In genomic region chr5:27842671-27843320, GRCm38 (mm10) we compare ENCODE assay signal across 10 mouse cellular contexts. TPM values are rescaled to one million over a fixed set of nuclear protein-coding genes. Genes with fewer than 3 reads are reported as not detected.
DNase-seq lines count a peak whose midpoint lies in the region; ATAC-seq and TF ChIP-seq lines count a peak whose summit lies in the region.
"Had no signal": no experiment of that assay in that cellular context is flagged by ENCODE, and none has a peak within 500 bp of the region (broad histone marks: within the 10 kb centered on the region; RNA-seq: fewer than 3 reads in every experiment).

No protein-coding gene starts in this region.

- H3K27me3 ChIP-seq in midbrain, embryonic 16.5 days (ENCODE audit: control insufficient read depth, insufficient read depth, low read depth, low read length) = no peaks in the 10 kb centered on the region
- peaks cover 20% of the 10 kb centered on the region for H3K27me3 ChIP-seq in kidney, embryonic 14.5 days (ENCODE audit: control insufficient read depth, insufficient read depth, low read length)

- DNase-seq in ES-E14 (ENCODE audit: low read depth, low spot score) = no peak
- peak; percentile 69 for DNase-seq in brain, adult 2 months (ENCODE audit: low read depth, low spot score)
- peak; percentile 20 to 23 for DNase-seq in frontal cortex, postnatal 14 days (ENCODE audit: low spot score in 2 of 2)
- DNase-seq in gastrocnemius, postnatal 25 days = no peak
- no peak for DNase-seq in heart, postnatal 10 days

- no peaks in the 10 kb centered on the region for H3K9me3 ChIP-seq in ES-E14 (ENCODE audit: control insufficient read depth, insufficient read depth, low read depth, low read length)
- H3K9me3 ChIP-seq in midbrain, embryonic 16.5 days (replicated peaks; ENCODE audit: control insufficient read depth, low read length, poor library complexity, severe bottlenecking) = no peaks in the 10 kb centered on the region
- H3K9me3 ChIP-seq in kidney, embryonic 14.5 days (ENCODE audit: control insufficient read depth, low read length) = no peaks in the 10 kb centered on the region

- H3K4me2 ChIP-seq in midbrain, embryonic 16.5 days (ENCODE audit: low read length) = peak overlapping the region; percentile 91
- no peak overlapping the region for H3K4me2 ChIP-seq in kidney, embryonic 14.5 days (replicated peaks; ENCODE audit: low read depth, low read length)

- no peaks in the 10 kb centered on the region for H3K36me3 ChIP-seq in ES-E14 (ENCODE audit: control insufficient read depth, insufficient read depth, low read length, poor library complexity, severe bottlenecking)
- H3K36me3 ChIP-seq in midbrain, embryonic 16.5 days (ENCODE audit: control insufficient read depth, insufficient read depth, low read length) = no peaks in the 10 kb centered on the region
- no peaks in the 10 kb centered on the region for H3K36me3 ChIP-seq in kidney, embryonic 14.5 days (ENCODE audit: control insufficient read depth, insufficient read depth, low read length)

- no peak overlapping the region for H3K27ac ChIP-seq in ES-E14 (ENCODE audit: insufficient read depth, low read depth, low read length, poor library complexity, severe bottlenecking)
- no peak overlapping the region for H3K27ac ChIP-seq in midbrain, embryonic 16.5 days (ENCODE audit: low read length)
- H3K27ac ChIP-seq in kidney, embryonic 14.5 days (ENCODE audit: low read depth, low read length) = no peak overlapping the region

- 74% methylated on average over 28 of the region's 28 CpGs for WGBS in midbrain, embryonic 16.5 days
- WGBS in kidney, embryonic 14.5 days = 61% methylated on average over 28 of the region's 28 CpGs

- intact Hi-C loops in heart, postnatal 10 days (cut with DNase I) = no loop called here

- peaks cover 0 to 9% of the 10 kb centered on the region in 2 experiments; a peak in 1 of 4 replicates for H3K4me1 ChIP-seq in ES-E14 (ENCODE audit: control insufficient read depth in 2 of 2, insufficient read depth in 2 of 2, low read length in 2 of 2, poor library complexity in 1 of 2)
- H3K4me1 ChIP-seq in midbrain, embryonic 16.5 days (ENCODE audit: control insufficient read depth, insufficient read depth, low read length) = peaks cover 14% of the 10 kb centered on the region
- H3K4me1 ChIP-seq in kidney, embryonic 14.5 days (ENCODE audit: control insufficient read depth, insufficient read depth, low read length) = no peaks in the 10 kb centered on the region

- peak overlapping the region; percentile 61 to 72; a peak in 2 of 4 replicates for H3K4me3 ChIP-seq in ES-E14 (ENCODE audit: insufficient read depth in 1 of 2, low read depth in 1 of 2, low read length in 2 of 2, poor library complexity in 1 of 2, severe bottlenecking in 1 of 2)
- peak overlapping the region; percentile 57 for H3K4me3 ChIP-seq in midbrain, embryonic 16.5 days (ENCODE audit: low read depth, low read length)
- no peak overlapping the region for H3K4me3 ChIP-seq in kidney, embryonic 14.5 days (ENCODE audit: low read length)

- in situ Hi-C loops in ES-E14 (cut with MboI; ENCODE audit: low sequenced_read_pairs in 2 of 2, unreplicated experiment in 2 of 2) = no loop called here

- no peak overlapping the region for H3K9ac ChIP-seq in ES-E14 (ENCODE audit: insufficient read depth, low read depth, low read length, poor library complexity, severe bottlenecking)
- no peak overlapping the region for H3K9ac ChIP-seq in midbrain, embryonic 16.5 days (ENCODE audit: low read depth, low read length)
- no peak overlapping the region for H3K9ac ChIP-seq in kidney, embryonic 14.5 days (ENCODE audit: low read depth, low read length)

- ATAC-seq in midbrain, embryonic 16.5 days = peak; percentile 29
- ATAC-seq in kidney, embryonic 14.5 days (ENCODE audit: low FRiP score, low TSS enrichment) = no peak

TF ChIP-seq in ES-E14, 5 proteins besides CTCF, POLR2A, EP300 and RAD21:
- TF ChIP-seq MAFK (IDR thresholded peaks at IDR 0.05; ENCODE audit: insufficient read depth, low read depth, low read length) = no peak
- TF ChIP-seq ZC3H11A (IDR thresholded peaks at IDR 0.05; ENCODE audit: borderline replicate concordance, low read depth, low read length) = no peak
- TF ChIP-seq ZNF384 (IDR thresholded peaks at IDR 0.05; ENCODE audit: low read depth, low read length) = no peak
- TF ChIP-seq CHD2 (IDR thresholded peaks at IDR 0.05; ENCODE audit: low read depth, low read length) = no peak
- no peak for TF ChIP-seq HCFC1 (IDR thresholded peaks at IDR 0.05; ENCODE audit: borderline replicate concordance, insufficient read depth, low read length)

RNA-seq across cellular contexts. Expression of gene Htr5a, which starts 0.8 kb away (rescaled TPM):
- 0.04 TPM in 1 of 2 replicates, not detected in the other for total RNA-seq in ES-E14 (2012; rRNA removed)
- polyA plus RNA-seq in midbrain, embryonic 16.5 days (2015; fragmentation: Nextera tagmentation; extraction: Ambion mirVana) = 2.0 and 2.4 TPM in 2 replicates
- not detected for total RNA-seq in gastrocnemius, postnatal 25 days (2021)
- total RNA-seq in heart, postnatal 10 days (2021) = not detected
- polyA plus RNA-seq in kidney, embryonic 14.5 days (2014; fragmentation: Nextera tagmentation; extraction: Ambion mirVana) = not detected in 2 replicates
- total RNA-seq: hematopoietic stem cell, adult 5-6 weeks; liver, adult 2 months; megakaryocyte, adult 5-6 weeks had no signal
- polyA plus RNA-seq: liver, adult 2 months had no signal

RNA-seq across cellular contexts. Expression of gene Paxip1, which starts 51.3 kb away (rescaled TPM):
- total RNA-seq in ES-E14 (2012; rRNA removed) = 48.8 and 49.3 TPM in 2 replicates
- 28.7 and 30.2 TPM in 2 replicates for polyA plus RNA-seq in midbrain, embryonic 16.5 days (2015; fragmentation: Nextera tagmentation; extraction: Ambion mirVana)
- 10 to 100 TPM in 1 of 2 experiments, 1 to 10 TPM in 1; 8.5 to 10.3 TPM for total RNA-seq in gastrocnemius, postnatal 25 days (2021)
- total RNA-seq in heart, postnatal 10 days (2021) = 10 to 100 TPM; 20.3 to 20.4 TPM
- polyA plus RNA-seq in kidney, embryonic 14.5 days (2014; fragmentation: Nextera tagmentation; extraction: Ambion mirVana) = 28.4 and 53.0 TPM in 2 replicates

Comparison
In these comparisons a context has a peak if more than half of its experiments do, and no peak if none do; other contexts are left out.
1. DNase-seq: peak in brain, adult 2 months (single experiment) and frontal cortex, postnatal 14 days (2 of 2); none in ES-E14 (single experiment), gastrocnemius, postnatal 25 days (single experiment) and heart, postnatal 10 days (0 of 2).